Mouse (Mus musculus): ENCODE measurements around the gene Cnga1. TPM values are rescaled to one million over a fixed set of nuclear protein-coding genes. Genes with fewer than 3 reads are reported as not detected.

Cnga1 gene
- polyA plus RNA-seq, 1 experiment from 2014 or later, result not detected

DNA sequence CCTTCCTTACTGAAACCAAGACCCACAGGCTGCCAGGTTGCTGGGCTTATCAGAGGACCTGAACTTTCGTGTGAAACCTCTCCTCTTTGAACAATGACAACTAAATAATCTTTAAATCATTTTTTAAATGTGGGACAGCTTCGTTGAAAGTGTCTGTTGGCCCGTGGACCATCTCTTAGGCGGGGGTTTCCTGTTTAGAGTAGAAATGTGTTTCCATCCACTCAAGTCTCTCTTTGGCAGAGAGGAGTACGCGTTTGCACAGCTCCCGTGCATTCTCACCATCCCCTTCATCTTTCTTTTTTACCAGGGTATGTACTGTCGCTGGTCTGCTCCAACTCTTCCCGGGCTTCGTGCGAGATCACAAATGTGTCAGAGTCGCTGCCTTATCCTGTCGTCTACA, 14.3 kb upstream of the Cnga1 start:
- H3K27ac ChIP-seq, result no peak overlapping the region
- H3K27me3 ChIP-seq (replicated peaks), result no peaks in the 10 kb centered on the region
- H3K9ac ChIP-seq, result no peak overlapping the region
- no peak overlapping the region for H3K4me3 ChIP-seq (replicated peaks)
- ATAC-seq, result no peak
- no peaks in the 10 kb centered on the region for H3K9me3 ChIP-seq
- H3K4me1 ChIP-seq (replicated peaks), result 0 out of 2 replicates have a peak, but pooled peaks cover 4% of the 10 kb centered on the region
- 74% methylated on average over 13 of the region's 13 CpGs for WGBS
- no peaks in the 10 kb centered on the region for H3K36me3 ChIP-seq
- no peak overlapping the region for H3K4me2 ChIP-seq (replicated peaks)

DNA sequence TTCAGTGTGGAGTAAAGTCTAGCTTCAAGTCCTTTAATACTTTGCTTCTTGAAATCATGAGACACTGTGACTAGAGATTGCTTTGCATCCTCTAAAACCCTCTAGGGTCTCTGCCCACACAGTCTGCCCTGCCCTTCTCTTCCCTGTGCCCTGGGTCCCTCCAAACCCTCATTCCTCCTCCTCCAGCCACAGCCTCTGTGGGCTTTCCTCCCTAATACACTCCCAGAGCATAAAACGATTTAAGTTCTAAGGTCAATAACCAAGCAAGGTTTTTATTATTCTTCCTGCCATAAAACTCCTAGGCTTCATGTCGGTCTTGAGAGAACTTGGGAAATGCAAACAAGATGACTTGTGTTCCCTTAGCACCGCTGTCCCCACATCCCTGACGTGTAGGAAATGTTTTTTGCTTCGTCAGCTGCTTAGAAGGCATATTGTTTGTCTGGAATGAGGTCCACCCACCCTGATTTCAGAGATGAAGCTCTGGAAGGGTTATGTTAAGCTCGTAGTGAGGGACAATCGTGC, 12.3 kb upstream of the Cnga1 start:
- H3K4me3 ChIP-seq (replicated peaks), result no peak overlapping the region
- ATAC-seq, result peak; percentile 89

DNA sequence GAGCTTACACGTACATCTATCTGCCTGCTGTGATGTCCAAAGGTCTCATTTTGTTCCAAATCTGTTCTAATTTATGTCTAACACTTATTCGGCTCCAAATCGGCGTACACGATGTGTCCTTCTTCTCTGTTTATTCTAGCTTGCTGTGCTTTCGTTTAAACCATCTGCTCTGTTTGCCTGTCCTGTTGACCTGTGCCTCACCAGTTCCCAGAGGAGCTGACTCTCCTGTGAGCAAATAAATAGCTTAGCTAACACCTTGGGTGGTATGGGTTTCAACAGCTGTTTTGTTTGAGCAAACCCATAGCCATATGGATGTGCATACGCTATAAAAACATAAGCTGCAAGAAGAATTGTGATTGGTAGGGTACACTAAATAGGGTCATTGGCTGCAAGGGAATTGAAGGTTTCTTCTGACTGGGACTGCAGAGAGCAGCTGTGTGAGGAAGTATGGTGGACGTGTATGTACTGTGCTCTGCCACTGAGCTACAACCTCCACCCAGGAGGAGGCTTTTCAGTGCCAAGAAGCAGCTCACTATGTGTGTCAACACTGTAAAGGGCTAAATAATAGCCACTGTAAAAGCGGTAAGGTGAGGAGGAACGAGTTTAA, 9.1 kb upstream of the Cnga1 start:
- no peaks in the 10 kb centered on the region for H3K9me3 ChIP-seq
- ATAC-seq, result no peak
- H3K36me3 ChIP-seq, result no peaks in the 10 kb centered on the region
- no peak overlapping the region for H3K9ac ChIP-seq
- H3K4me3 ChIP-seq (replicated peaks), result no peak overlapping the region
- no peak overlapping the region for H3K4me2 ChIP-seq (replicated peaks)
- WGBS, result 46% methylated on average over 10 of the region's 10 CpGs
- no peaks in the 10 kb centered on the region for H3K27me3 ChIP-seq (replicated peaks)
- H3K27ac ChIP-seq, result no peak overlapping the region
- H3K4me1 ChIP-seq (replicated peaks), result no peaks in the 10 kb centered on the region

More for the DNA sequence above, 12.3 kb upstream of the Cnga1 start:
- no peak overlapping the region for H3K9ac ChIP-seq
- H3K4me2 ChIP-seq (replicated peaks), result peak overlapping the region; percentile 41
- H3K36me3 ChIP-seq, result no peaks in the 10 kb centered on the region
- no peaks in the 10 kb centered on the region for H3K27me3 ChIP-seq (replicated peaks)
- 40% methylated on average over 7 of the region's 7 CpGs for WGBS
- peak overlapping the region; percentile 52; the same call in 1 of the 2 replicates for H3K27ac ChIP-seq
- no peaks in the 10 kb centered on the region for H3K9me3 ChIP-seq
- 0 out of 2 replicates have a peak, but pooled peaks cover under 1% of the 10 kb centered on the region for H3K4me1 ChIP-seq (replicated peaks)

DNA sequence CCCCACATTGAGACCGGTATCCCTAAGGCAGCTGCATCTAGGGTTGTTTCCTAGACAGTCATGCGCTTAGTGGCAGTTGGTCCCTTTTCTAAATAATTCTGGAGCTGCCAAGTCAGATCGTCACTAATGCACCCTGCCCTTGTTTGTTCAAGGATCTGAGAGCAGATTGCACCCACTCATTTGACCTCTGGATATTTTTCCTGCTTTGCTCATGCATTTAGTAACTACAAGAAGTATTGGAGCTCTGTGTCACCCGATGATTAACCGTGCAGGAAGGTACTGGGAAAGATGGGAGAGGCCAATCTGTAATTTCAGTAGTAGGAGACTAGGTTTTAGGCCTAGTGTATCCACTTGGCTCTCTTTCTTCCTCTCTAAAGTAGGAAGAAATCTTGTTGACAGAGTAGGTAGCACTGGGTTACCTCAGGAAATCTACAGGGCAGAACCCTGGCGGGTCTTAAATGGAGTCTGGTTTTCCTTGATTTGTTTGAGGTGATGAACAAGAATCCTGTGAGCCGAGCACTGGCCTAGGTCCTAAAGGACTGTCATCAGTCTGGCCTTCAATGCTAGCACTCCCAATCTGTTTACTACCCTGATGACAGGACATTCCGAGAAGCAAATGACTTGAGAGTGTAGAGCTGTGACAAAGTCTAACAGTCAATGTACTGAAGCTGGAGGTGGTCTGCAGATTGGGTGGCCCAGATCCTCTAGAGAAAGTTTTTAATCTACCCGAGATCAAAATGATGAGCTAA, 5.1 kb upstream of the Cnga1 start:
- H3K27ac ChIP-seq, result peak overlapping the region; percentile 85
- H3K4me3 ChIP-seq (replicated peaks), result no peak overlapping the region
- ATAC-seq, result peak; percentile 14

DNA sequence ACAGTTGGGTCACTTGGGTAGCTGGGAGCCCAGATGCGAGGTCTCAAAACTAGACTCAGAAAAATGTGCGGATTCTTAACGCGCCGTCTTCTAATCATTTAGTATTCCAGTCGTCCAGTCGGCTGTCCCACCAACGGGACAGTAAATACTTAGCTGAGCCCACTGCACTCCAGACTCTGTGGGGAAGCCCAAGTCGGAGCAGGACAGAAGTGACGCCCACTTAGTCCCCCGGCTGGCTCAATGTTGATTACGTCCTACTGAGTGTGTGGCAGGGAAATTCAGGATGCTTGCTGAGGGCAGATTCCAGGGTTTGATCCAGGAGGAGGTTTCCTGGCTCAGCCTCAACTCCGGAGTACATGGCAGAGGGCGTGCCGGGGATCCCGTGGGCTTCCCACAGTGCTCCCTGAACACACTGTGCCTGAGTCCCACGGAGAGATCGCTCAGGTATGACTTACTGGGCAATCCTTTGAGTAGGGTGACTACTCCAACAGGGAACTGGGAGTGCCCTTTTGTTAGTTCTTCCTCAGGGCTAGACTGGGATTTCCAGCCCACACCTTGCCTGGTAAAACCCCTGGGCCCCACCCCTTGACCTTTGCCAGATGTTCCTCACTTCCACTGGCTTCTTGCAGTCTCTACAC, 4.0 kb upstream of the Cnga1 start:
- Histone ChIP-seq H3K9me3 (no peaks in the 10 kb centered on the region), H3K4me2 (replicated peaks) (peak overlapping the region; percentile 87), H3K27me3 (replicated peaks) (no peaks in the 10 kb centered on the region), H3K4me3 (replicated peaks) (peak overlapping the region; percentile 53), H3K9ac (peak overlapping the region; percentile 58), H3K27ac (peak overlapping the region; percentile 85), H3K36me3 (no peaks in the 10 kb centered on the region), H3K4me1 (replicated peaks) (no peaks in the 10 kb centered on the region; the same call in none of the 2 replicates)
- WGBS, result 3% methylated on average over 18 of the region's 18 CpGs
- peak; percentile 53 for ATAC-seq

More for the DNA sequence above, 5.1 kb upstream of the Cnga1 start:
- 66% methylated on average over 9 of the region's 9 CpGs for WGBS
- H3K9ac ChIP-seq, result no peak overlapping the region
- H3K36me3 ChIP-seq, result no peaks in the 10 kb centered on the region
- H3K4me1 ChIP-seq (replicated peaks), result no peaks in the 10 kb centered on the region; the same call in none of the 2 replicates
- peak overlapping the region; percentile 87 for H3K4me2 ChIP-seq (replicated peaks)
- H3K27me3 ChIP-seq (replicated peaks), result no peaks in the 10 kb centered on the region
- H3K9me3 ChIP-seq, result no peaks in the 10 kb centered on the region

DNA sequence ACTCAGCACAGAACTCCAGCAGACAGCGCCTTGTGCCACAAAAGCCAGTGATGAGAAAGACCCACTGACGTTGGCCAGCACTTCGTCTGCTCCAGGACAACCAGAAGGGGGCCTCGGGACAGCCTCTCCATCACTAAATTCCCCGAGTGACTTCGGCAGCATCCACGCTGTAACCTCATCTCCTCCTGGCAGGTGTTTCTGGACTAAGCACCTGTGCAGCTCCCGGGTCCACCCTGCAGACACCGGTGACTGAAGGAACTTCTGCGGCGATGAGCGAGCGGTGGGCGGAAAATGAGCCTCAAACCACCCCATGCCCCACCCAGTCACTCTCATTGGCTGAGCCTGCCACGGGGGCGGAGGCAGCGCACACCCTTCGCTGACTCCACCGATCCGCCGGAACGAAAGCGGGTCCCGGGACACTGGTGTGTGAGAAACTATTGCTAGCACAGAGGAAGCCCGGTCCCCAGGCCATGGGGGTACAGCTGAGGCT, 3.4 kb upstream of the Cnga1 start, which contains the start of gene Nipal1:
Gene Nipal1, plus strand, starts transcription at position 378 of the 490 bp plus-strand sequence.
- H3K4me1 ChIP-seq (replicated peaks), result no peaks in the 10 kb centered on the region; the same call in none of the 2 replicates
- no peaks in the 10 kb centered on the region for H3K27me3 ChIP-seq (replicated peaks)
- H3K36me3 ChIP-seq, result no peaks in the 10 kb centered on the region
- peak within 1 kb of the TSS; percentile 53 for H3K4me3 ChIP-seq (replicated peaks)
- peak within 1 kb of the TSS; percentile 85 for H3K27ac ChIP-seq
- peak within 1 kb of the TSS; percentile 87 for H3K4me2 ChIP-seq (replicated peaks)
- WGBS, result under 1% methylated on average over 25 of the region's 25 CpGs
- ATAC-seq, result peak; percentile 91
- H3K9ac ChIP-seq, result peak within 1 kb of the TSS; percentile 58
- no peaks in the 10 kb centered on the region for H3K9me3 ChIP-seq

DNA sequence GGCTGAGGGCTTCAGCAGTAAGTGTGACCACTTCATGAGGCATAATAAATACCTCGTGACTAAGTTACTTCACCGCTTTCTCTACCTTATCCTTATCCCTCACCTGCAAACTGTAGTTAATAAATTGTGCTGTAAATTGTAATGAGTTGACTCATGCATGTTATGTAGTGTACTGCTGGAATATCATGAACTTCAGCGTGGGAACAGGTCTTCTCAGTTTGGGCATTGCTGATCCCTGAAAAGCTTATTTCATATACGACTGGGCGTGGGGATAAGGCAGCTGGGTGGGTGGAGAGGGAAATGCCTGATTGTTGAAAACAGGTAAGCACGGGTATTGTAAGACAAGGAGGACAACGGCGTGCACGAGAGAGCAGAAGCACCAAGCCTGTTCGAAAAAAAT, 2.9 kb upstream of the Cnga1 start:
- 24% methylated on average over 10 of the region's 10 CpGs for WGBS
- peak overlapping the region; percentile 85 for H3K27ac ChIP-seq
- no peaks in the 10 kb centered on the region; the same call in none of the 2 replicates for H3K4me1 ChIP-seq (replicated peaks)
- no peaks in the 10 kb centered on the region for H3K27me3 ChIP-seq (replicated peaks)
- H3K9ac ChIP-seq, result 0 out of 2 replicates have a peak overlapping the region, but pooled peaks have one; percentile 32
- ATAC-seq, result peak; percentile 66
- peak overlapping the region; percentile 87 for H3K4me2 ChIP-seq (replicated peaks)
- H3K9me3 ChIP-seq, result no peaks in the 10 kb centered on the region
- peak overlapping the region; percentile 53 for H3K4me3 ChIP-seq (replicated peaks)
- no peaks in the 10 kb centered on the region for H3K36me3 ChIP-seq

DNA sequence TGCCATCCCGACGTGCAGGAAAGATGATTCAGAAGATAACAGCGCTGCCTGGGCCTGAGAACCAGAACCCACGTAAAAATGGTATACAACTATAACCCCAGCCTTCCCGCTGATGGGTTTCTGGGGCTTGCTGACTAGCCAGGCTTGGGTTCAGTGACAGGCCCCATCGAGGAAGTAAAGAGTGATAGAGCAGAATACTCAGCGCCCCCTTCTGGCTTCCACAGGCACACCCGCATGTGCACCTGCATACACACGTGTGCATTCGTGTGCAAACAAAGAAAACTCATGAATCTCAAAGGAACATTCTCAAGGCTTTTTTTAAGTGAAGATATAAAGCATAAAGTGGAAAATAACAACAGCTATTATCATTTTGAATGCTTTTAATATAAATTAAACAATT, 2.1 kb upstream of the Cnga1 start:
- Histone ChIP-seq H3K4me3 (replicated peaks) (no peak overlapping the region), H3K9ac (no peak overlapping the region), H3K27ac (no peak overlapping the region), H3K4me1 (replicated peaks) (no peaks in the 10 kb centered on the region; the same call in none of the 2 replicates), H3K27me3 (replicated peaks) (no peaks in the 10 kb centered on the region), H3K4me2 (replicated peaks) (no peak overlapping the region), H3K36me3 (no peaks in the 10 kb centered on the region), H3K9me3 (no peaks in the 10 kb centered on the region)
- ATAC-seq, result no peak
- WGBS, result 38% methylated on average over 10 of the region's 10 CpGs

DNA sequence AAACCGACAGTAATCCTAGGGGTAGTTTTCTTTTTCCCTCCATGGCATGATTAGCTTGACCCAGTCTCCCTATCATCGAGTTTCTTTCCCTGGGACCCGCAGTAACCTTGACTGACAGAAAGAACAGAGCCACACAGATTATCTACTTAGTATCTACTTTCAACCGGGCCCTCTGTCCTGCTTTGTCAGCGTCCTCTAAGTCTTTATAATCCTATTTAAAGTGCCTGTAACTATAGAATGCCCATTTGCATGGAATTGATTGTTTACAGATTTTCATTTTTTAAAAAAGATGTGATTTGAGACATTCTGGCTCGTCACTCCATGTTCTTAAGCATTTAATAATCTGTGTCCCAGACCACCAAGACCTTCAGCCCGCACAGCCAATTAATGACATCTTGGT, 420 bp downstream of the Cnga1 start:
- no peak overlapping the region for H3K4me2 ChIP-seq (replicated peaks)
- WGBS, result 70% methylated on average over 7 of the region's 7 CpGs
- H3K4me1 ChIP-seq (replicated peaks), result no peaks in the 10 kb centered on the region; the same call in none of the 2 replicates
- H3K27ac ChIP-seq, result no peak overlapping the region
- H3K27me3 ChIP-seq (replicated peaks), result no peaks in the 10 kb centered on the region
- ATAC-seq, result no peak
- no peaks in the 10 kb centered on the region for H3K36me3 ChIP-seq
- no peak overlapping the region for H3K4me3 ChIP-seq (replicated peaks)
- no peaks in the 10 kb centered on the region for H3K9me3 ChIP-seq
- H3K9ac ChIP-seq, result no peak overlapping the region

DNA sequence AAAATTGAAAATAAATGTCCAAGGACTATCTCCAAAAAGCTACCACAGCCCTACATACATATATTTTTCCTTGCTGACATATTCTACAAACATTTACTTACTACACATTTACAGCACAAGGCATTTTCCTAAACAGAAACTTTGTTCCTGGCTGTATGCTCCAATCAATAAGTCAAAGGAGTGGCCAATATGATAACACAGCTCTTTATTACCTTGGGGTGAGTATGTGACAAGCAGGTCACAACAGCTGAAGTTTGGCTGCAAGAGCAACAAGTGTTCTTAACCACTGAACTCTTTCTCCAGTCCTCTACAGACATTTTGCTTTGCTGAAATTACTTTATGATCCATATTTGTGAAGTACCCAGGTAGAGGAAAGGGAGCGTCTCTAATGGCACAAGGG, 4.0 kb downstream of the Cnga1 start:
- 89% methylated on average over 1 of the region's 1 CpGs for WGBS
- Histone ChIP-seq H3K4me3 (replicated peaks) (no peak overlapping the region), H3K9me3 (no peaks in the 10 kb centered on the region), H3K36me3 (no peaks in the 10 kb centered on the region), H3K4me1 (replicated peaks) (no peaks in the 10 kb centered on the region), H3K27me3 (replicated peaks) (no peaks in the 10 kb centered on the region), H3K27ac (peak overlapping the region; percentile 27; the same call in 1 of the 2 replicates), H3K4me2 (replicated peaks) (no peak overlapping the region), H3K9ac (no peak overlapping the region)
- peak; percentile 83 for ATAC-seq

DNA sequence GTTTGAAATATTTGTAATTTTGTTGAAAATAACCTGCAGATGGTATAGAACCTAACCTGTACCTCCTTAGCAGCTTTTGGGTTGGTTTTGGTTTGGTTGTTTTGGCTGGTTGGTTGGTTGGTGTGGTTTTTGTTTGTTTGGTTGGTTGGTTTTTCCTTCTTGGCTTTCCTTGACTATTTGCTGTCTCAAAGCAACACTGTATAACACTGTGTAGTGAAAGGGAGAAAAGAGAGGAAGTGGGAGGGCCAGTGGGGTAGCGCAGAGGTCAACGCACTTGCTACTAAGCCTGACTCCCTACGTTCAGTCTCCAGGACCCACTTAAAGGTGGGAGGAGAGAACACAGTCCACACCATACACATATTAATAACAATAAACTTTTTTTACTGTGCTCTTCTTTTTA, 7.5 kb downstream of the Cnga1 start:
- Histone ChIP-seq H3K9me3 (no peaks in the 10 kb centered on the region), H3K27ac (no peak overlapping the region), H3K9ac (no peak overlapping the region), H3K4me1 (replicated peaks) (no peaks in the 10 kb centered on the region), H3K36me3 (no peaks in the 10 kb centered on the region), H3K27me3 (replicated peaks) (no peaks in the 10 kb centered on the region), H3K4me3 (replicated peaks) (no peak overlapping the region), H3K4me2 (replicated peaks) (no peak overlapping the region)
- WGBS, result 80% methylated on average over 3 of the region's 3 CpGs
- ATAC-seq, result no peak

DNA sequence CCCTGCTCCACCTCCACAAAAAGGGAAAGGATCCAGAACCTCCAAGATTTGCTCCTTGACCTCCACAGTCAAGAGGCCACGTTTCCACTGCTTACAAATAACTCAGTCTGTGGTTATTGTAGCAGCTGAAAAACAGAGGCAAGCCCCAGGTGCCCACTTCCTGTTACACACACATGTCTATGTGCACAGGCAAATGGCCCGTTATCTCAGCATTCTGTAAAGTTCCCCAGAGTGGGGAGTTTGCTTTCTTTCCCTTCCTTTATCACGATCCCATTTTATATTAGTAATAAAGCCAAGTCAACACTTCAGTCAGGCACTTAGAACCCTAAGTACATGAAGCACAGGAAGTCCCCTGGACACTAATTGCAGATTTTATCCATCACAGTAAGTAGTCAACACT, 8.0 kb downstream of the Cnga1 start:
- H3K9me3 ChIP-seq, result no peaks in the 10 kb centered on the region
- WGBS, result 38% methylated on average over 3 of the region's 3 CpGs
- no peaks in the 10 kb centered on the region for H3K36me3 ChIP-seq
- H3K9ac ChIP-seq, result no peak overlapping the region
- H3K4me1 ChIP-seq (replicated peaks), result no peaks in the 10 kb centered on the region
- no peaks in the 10 kb centered on the region for H3K27me3 ChIP-seq (replicated peaks)
- H3K27ac ChIP-seq, result no peak overlapping the region
- no peak overlapping the region for H3K4me3 ChIP-seq (replicated peaks)
- ATAC-seq, result no peak
- no peak overlapping the region for H3K4me2 ChIP-seq (replicated peaks)

Measured in intestine, embryonic 15.5 days (tissue).